Mouse (Mus musculus) lung, adult 2 months (tissue): ENCODE data around the gene Otop2.

Source experiments
- CTCF ChIP-seq: fragments of 200-500 bp; IDR thresholded peaks from 2 replicates; pipeline ENCODE4 v1.5.1; 2011; ENCODE audit warnings: mild to moderate bottlenecking, low read length, control low read depth; ENCODE audit not compliant: insufficient read depth
- POLR2A ChIP-seq: fragments of 200-500 bp; IDR thresholded peaks from 2 replicates; pipeline ENCODE4 v1.6.1; 2011; ENCODE audit warnings: low read depth, mild to moderate bottlenecking, control low read depth, low read length, borderline replicate concordance; ENCODE audit errors: extremely low read depth

DNA sequence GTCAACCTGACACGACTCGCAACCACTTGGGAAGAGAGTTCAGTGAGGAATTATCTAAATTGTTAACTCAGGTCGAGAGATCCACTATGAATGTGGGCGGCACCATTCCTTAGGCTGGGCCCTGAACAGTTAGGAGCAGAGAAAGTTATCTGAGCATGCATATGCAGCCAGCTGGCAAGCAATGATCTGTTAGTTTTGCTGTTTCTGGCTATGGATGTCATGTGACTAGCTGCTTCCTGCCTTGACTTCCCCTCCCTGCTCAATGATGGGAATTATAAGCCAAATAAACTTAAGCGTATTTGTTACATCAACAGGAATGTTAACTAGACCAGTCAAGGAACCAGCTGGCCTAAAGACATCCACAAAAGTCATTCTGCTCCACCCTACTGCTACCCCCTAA lies 46.4 kb downstream of the Otop2 start:
- TF ChIP-seq CTCF = no peak
- TF ChIP-seq POLR2A = no peak
